Mouse (Mus musculus) liver, embryonic 14.5 days (tissue): ENCODE results near the gene Adh7.

Experiments
- CTCF ChIP-seq: IDR thresholded peaks from 2 replicates; pipeline ENCODE4 v1.5.1; 2016; ENCODE audit warnings: antibody characterized with exemption, low read depth, control low read depth
- EP300 ChIP-seq: IDR thresholded peaks from 2 replicates; pipeline ENCODE4 v1.6.1; 2016; ENCODE audit warnings: antibody characterized with exemption, low read depth

GRCm38 (mm10) chr3:138273080-138273479, 55.5 kb downstream of the Adh7 start:
- no peak for TF ChIP-seq CTCF
- TF ChIP-seq EP300, result no peak
